Mouse (Mus musculus): ENCODE results near the gene Wwc2. TPM values are rescaled to one million over a fixed set of nuclear protein-coding genes. Genes with fewer than 3 reads are reported as not detected.
A peak's percentile ranks its signal among the peaks of the same experiment; 100 is the strongest.

Gene Wwc2
- polyA plus RNA-seq, 1 experiment: 41.4 TPM

DNA sequence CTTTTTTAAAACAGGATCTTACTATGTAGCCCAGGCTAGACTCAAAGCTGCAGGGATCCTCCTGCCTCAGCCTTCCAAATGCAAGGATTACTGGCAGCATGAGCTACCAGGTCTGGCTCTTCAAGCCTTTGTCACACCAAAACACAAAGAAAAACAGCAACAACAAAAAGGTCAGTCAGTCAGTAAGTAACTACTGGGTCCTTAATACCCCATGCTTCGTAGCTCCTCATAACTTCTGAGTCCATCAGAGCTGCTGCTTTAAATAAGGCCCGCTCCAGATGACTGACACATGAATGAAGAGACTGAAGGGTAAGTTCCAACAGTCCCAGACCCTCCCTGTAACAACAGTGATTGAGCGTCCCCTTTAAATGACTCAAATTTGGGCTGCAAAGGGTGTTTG lies 90.8 kb downstream of the Wwc2 start:
- TF ChIP-seq POLR2A (IDR thresholded peaks at IDR 0.05; ENCODE audit: low read depth, low read length) (no peak), CTCF (IDR thresholded peaks at IDR 0.05; ENCODE audit: borderline replicate concordance, insufficient read depth, low read length) (no peak)
- Histone ChIP-seq H3K4me1 (ENCODE audit: control insufficient read depth, insufficient read depth, low read length) (no peaks in the 10 kb centered on the region), H3K27ac (ENCODE audit: insufficient read depth, low read length) (no peak overlapping the region), H3K4me3 (ENCODE audit: insufficient read depth, low read length) (no peak overlapping the region)

DNA sequence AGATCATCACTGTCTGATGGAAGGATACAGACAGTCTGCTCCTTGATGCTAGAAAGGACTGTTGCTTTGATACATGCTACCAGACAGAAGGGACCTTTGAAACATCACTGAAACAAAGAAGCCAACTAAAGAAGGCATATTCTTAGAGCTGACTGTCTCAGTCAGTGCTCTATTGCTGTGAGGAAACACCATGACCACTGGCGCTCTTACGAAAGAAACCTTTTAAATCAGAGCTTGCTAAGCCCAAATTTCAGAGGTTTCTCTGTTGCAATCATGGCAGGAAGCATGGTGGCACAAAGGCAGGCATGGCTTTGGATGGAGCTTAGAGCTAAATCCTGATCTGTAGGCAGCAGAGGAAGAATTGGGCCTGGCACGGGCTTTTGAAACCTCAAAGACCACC lies 98.3 kb downstream of the Wwc2 start:
- H3K27ac ChIP-seq (ENCODE audit: insufficient read depth, low read length): no peak overlapping the region
- H3K4me3 ChIP-seq (ENCODE audit: insufficient read depth, low read length): no peak overlapping the region

DNA sequence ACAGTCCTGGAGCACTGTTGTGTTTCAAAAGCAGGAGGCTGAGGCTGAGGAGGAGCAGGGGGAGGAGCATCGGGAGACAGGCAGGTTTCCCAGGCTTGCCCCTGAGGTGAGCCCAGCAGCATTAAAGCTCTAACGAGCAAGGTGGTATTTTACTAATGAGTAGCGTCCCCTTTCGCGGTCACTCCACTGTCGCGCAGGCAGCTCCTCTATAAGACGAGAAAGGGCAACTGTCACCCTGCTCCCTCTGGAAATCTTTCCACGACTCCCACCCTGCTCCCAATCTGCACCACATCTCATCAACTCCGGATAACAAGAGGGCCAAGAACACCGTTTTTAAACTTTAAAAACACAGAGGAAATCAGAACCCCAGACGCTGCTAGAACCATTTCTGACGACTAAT lies 99.1 kb downstream of the Wwc2 start:
- no peak for TF ChIP-seq POLR2A (IDR thresholded peaks at IDR 0.05; ENCODE audit: low read depth, low read length)
- no peak for TF ChIP-seq CTCF (IDR thresholded peaks at IDR 0.05; ENCODE audit: borderline replicate concordance, insufficient read depth, low read length)
- H3K27ac ChIP-seq (ENCODE audit: insufficient read depth, low read length): no peak overlapping the region
- H3K4me3 ChIP-seq (ENCODE audit: insufficient read depth, low read length): no peak overlapping the region
- H3K4me1 ChIP-seq (ENCODE audit: control insufficient read depth, insufficient read depth, low read length): peaks cover 26% of the 10 kb centered on the region

More for the DNA sequence above, 98.3 kb downstream of the Wwc2 start:
- peaks cover 26% of the 10 kb centered on the region for H3K4me1 ChIP-seq (ENCODE audit: control insufficient read depth, insufficient read depth, low read length)
- TF ChIP-seq CTCF (IDR thresholded peaks at IDR 0.05; ENCODE audit: borderline replicate concordance, insufficient read depth, low read length): no peak
- no peak for TF ChIP-seq POLR2A (IDR thresholded peaks at IDR 0.05; ENCODE audit: low read depth, low read length)

DNA sequence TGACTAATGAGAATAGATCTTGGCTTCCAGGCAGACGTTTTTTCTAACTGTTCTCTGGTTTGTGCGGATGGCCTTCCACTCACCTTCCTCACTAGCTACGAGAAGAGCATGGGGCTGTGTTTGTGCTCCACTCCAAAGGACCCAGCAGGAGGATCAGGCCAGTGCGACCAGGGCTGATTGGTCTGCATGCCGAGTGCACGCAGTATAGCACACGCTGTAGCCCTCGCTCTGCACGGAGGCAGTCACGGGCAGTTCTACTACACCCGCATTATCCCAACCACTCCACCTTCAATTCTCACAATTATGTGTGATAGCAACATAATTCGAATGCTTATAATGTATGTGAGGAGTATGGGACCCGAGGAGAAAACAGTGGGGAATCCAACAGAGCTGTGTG lies 99.9 kb downstream of the Wwc2 start:
- no peak for TF ChIP-seq CTCF (IDR thresholded peaks at IDR 0.05; ENCODE audit: borderline replicate concordance, insufficient read depth, low read length)
- TF ChIP-seq POLR2A (IDR thresholded peaks at IDR 0.05; ENCODE audit: low read depth, low read length): no peak
- no peak overlapping the region for H3K4me3 ChIP-seq (ENCODE audit: insufficient read depth, low read length)
- peak overlapping the region; percentile 31 for H3K27ac ChIP-seq (ENCODE audit: insufficient read depth, low read length)
- peaks cover 26% of the 10 kb centered on the region for H3K4me1 ChIP-seq (ENCODE audit: control insufficient read depth, insufficient read depth, low read length)

DNA sequence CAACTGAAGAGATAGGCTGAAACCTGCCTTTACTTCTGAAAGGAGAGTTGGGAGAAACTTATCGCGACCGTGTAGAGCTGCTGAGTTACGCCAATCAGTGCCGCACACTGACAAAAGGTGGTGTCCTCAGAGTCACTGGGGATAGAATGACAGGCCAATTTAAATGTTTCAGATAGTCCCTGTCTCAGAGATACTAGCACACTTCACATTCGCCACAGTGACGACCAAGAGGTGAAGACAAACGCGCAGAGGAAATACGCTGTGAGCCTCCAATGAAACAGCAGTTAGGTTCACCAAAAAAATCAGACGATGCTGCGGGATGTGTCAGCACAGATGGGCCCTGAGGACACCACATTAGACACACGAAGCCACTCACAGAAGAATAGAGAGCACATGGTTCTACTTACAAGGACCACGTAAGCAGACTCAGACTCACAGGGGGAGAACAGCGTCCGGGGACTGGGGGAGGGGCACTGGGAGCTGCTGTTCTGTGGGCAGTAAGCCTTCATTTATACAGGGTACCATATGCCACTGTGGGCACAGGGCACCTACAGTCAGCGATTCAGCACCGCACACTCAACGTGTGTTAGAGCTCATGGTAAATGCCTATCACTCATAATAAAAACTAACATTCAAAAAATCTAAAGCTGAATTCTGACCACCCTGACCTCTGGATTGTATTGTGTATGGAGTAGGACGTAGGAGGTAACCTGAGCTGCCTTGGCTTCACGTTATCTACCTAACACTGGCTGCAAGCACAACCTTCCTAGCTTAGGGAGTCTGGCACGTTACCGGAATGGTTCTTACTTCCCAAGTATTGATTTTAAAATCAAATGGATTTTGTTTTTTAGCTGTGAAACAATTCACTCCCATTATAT lies 100.5 kb downstream of the Wwc2 start:
- Histone ChIP-seq H3K4me3 (ENCODE audit: insufficient read depth, low read length) (no peak overlapping the region), H3K4me1 (ENCODE audit: control insufficient read depth, insufficient read depth, low read length) (peaks cover 26% of the 10 kb centered on the region), H3K27ac (ENCODE audit: insufficient read depth, low read length) (peak overlapping the region; percentile 58)
- TF ChIP-seq POLR2A (IDR thresholded peaks at IDR 0.05; ENCODE audit: low read depth, low read length): no peak
- TF ChIP-seq CTCF (IDR thresholded peaks at IDR 0.05; ENCODE audit: borderline replicate concordance, insufficient read depth, low read length): no peak

DNA sequence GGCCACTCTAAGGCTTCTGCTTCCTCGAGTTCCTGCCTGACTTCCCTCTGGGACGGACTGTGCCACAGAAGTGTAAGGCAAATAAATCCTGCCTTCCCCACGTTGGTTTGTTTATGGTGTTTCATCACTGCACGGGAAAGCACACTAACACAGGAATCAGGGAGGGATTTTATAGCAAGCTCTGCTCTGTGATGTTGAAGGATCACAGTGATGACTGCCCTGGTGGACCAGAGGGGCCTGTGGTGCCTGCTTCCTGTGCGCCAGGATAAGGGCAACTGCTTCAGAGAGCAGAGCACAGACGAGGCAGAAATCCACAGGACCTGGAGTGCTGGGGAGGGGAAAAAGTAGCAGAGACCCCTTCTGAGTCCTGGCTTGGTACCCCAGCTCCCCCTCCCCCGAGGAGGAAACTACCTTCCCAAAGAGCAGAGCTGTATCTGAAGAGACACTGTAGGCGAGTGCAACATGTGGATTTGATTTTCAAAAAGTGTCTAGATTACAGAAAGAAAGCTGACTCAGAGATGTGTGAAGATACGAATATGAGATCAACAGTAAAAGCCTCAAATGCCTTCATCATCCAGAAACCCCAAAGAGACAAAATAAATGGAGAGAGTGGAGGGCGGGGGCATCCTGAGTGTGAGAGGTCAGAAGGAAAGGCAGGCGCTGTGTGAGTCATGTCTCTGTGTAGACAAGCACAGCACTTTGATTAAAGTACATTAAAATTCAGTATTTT lies 101.7 kb downstream of the Wwc2 start:
- no peak for TF ChIP-seq POLR2A (IDR thresholded peaks at IDR 0.05; ENCODE audit: low read depth, low read length)
- no peak for TF ChIP-seq CTCF (IDR thresholded peaks at IDR 0.05; ENCODE audit: borderline replicate concordance, insufficient read depth, low read length)
- Histone ChIP-seq H3K4me3 (ENCODE audit: insufficient read depth, low read length) (no peak overlapping the region), H3K27ac (ENCODE audit: insufficient read depth, low read length) (peak overlapping the region; percentile 90), H3K4me1 (ENCODE audit: control insufficient read depth, insufficient read depth, low read length) (peaks cover 26% of the 10 kb centered on the region)

DNA sequence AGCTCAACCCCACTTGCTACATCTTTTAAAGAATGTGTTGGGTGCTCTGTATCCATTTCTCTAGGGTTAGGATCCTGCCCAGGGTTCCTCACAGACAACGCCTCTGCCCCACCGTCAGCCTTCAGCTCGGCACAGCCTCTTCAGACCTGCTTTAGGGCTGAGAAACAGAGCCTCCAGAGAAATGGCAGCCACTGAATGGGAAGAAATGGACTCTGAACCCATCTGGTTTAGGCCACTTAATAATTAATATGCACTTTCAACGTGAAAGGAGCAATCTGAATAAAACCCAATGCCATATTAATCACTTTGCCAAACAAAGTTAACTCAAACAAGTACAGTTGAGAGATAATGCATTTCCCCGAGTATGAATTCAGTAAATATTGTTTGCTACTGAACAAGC lies 106.4 kb downstream of the Wwc2 start:
- H3K4me1 ChIP-seq (ENCODE audit: control insufficient read depth, insufficient read depth, low read length): peaks cover 11% of the 10 kb centered on the region
- no peak overlapping the region for H3K4me3 ChIP-seq (ENCODE audit: insufficient read depth, low read length)
- no peak overlapping the region for H3K27ac ChIP-seq (ENCODE audit: insufficient read depth, low read length)
- TF ChIP-seq CTCF (IDR thresholded peaks at IDR 0.05; ENCODE audit: borderline replicate concordance, insufficient read depth, low read length) (no peak), POLR2A (IDR thresholded peaks at IDR 0.05; ENCODE audit: low read depth, low read length) (no peak)

DNA sequence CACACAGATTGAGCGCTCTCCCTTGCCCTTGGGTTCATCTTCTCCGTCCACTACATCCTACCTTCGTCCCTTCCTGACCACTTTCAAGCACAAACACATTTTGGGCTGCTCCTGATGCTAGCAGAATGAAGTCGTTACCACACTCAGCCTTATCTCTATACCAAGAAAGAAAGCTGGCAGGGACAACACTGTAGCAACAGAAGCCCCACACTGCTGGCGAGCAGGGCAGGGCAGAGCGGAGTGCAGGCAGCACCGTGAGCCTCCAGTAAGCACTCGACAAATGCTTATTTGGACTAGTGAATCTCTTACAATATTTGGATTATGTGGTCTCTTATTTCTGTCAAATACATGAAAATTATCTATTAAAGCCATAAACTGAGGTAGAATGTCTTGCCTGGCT lies 107.0 kb downstream of the Wwc2 start:
- peaks cover 8% of the 10 kb centered on the region for H3K4me1 ChIP-seq (ENCODE audit: control insufficient read depth, insufficient read depth, low read length)
- H3K4me3 ChIP-seq (ENCODE audit: insufficient read depth, low read length): no peak overlapping the region
- no peak for TF ChIP-seq CTCF (IDR thresholded peaks at IDR 0.05; ENCODE audit: borderline replicate concordance, insufficient read depth, low read length)
- no peak for TF ChIP-seq POLR2A (IDR thresholded peaks at IDR 0.05; ENCODE audit: low read depth, low read length)
- no peak overlapping the region for H3K27ac ChIP-seq (ENCODE audit: insufficient read depth, low read length)

DNA sequence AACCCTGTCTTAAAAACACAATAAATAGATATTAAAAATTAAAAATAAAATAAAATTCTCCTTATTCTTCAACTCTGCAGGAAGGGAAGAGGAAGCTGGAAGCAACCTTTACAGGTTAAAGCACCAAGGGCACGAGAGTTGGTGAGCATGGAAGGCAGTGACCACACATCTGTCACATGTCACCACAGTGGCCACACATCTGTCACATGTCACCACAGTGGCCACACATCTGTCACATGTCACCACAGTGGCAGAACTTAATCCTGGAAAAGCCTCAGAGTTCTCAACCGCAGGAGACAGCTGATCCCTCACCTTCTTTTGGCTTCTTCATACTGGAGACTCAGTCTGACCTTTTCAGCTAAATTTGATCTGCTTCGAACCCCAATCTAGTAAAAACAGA lies 112.2 kb downstream of the Wwc2 start:
- H3K4me1 ChIP-seq (ENCODE audit: control insufficient read depth, insufficient read depth, low read length): peaks cover 6% of the 10 kb centered on the region; the same call in 1 of the 2 replicates
- no peak overlapping the region for H3K27ac ChIP-seq (ENCODE audit: insufficient read depth, low read length)
- no peak for TF ChIP-seq POLR2A (IDR thresholded peaks at IDR 0.05; ENCODE audit: low read depth, low read length)
- TF ChIP-seq CTCF (IDR thresholded peaks at IDR 0.05; ENCODE audit: borderline replicate concordance, insufficient read depth, low read length): no peak

DNA sequence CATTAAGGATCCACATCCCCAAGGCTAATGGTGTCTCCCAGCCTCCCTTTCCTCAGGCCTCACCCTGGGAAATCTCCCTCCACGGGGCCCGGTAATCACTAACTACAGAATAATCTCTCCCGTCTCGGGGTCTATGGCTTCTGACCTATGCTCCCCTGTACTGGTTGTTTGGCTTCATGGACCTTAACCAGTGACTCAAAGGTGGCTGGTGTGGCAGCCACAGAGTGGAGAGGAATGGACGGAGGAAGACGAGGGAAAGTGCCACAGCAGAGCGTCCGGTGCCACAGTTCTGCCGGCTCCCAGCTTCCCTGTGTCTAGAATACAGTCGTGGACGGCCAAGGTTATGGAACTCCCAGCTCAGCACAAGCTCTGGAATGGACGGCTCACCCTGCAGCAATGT lies 114.9 kb downstream of the Wwc2 start:
- H3K27ac ChIP-seq (ENCODE audit: insufficient read depth, low read length): peak overlapping the region; percentile 43; the same call in 1 of the 2 replicates
- TF ChIP-seq CTCF (IDR thresholded peaks at IDR 0.05; ENCODE audit: borderline replicate concordance, insufficient read depth, low read length) (no peak), POLR2A (IDR thresholded peaks at IDR 0.05; ENCODE audit: low read depth, low read length) (no peak)
- H3K4me3 ChIP-seq (ENCODE audit: insufficient read depth, low read length): no peak overlapping the region
- H3K4me1 ChIP-seq (ENCODE audit: control insufficient read depth, insufficient read depth, low read length): peaks cover 12% of the 10 kb centered on the region; the same call in 1 of the 2 replicates

More for the DNA sequence above, 112.2 kb downstream of the Wwc2 start:
- no peak overlapping the region for H3K4me3 ChIP-seq (ENCODE audit: insufficient read depth, low read length)
